Mouse (Mus musculus) right cerebral cortex, postnatal 10 days (tissue): ENCODE data around the gene Hoxa4.

ENCODE experiments used
- DNase-seq, 2 experiments: peaks; one replicate each; pipeline ENCODE4 v3.0.0; 2021; ENCODE audit warnings: low spot score in 2 of 2

The Hoxa4 gene

DNA sequence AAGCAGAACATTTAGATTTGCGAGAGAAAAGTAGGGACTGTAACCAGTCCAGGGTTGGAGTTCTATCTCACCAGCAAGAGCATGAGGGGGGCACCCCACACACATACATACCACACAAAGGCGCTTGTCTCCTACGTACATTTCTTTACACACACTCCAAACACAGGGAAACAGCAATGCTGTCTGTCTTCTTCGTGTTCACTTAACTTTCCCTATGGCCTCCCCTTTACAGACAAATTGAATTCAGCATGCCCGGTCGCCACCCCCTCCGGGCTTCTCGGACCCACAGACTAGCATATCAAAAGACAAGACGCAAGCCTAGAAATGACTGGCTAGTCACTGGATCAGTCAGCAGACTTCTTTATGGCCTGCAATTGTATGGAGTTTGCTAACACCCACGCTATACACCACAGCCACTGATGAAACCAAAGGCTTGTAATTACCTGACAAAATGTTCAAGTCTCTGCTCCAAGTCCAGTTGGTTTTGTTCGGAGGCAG, 11.3 kb downstream of the Hoxa4 start:
- DNase-seq: no peak

DNA sequence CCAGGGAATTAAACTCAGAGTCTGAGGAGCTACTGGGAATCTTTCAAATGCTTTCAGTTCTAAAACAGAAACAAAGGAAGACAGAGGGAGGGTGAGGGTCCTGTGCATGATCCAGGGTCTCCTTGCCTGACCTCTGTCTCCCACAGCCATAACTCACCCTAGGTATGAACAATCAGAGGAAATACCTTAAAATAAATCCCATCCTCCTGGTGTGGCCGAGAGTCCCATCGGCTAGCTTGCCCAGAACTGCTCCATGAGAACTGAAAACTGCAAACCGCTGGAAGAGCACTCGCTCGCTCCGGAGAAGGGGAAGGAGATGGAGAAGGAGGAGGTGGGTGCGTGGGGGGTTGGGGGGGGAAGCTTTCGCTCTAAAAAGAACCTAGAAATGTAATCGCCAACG, 11.9 kb downstream of the Hoxa4 start:
- no peak for DNase-seq

DNA sequence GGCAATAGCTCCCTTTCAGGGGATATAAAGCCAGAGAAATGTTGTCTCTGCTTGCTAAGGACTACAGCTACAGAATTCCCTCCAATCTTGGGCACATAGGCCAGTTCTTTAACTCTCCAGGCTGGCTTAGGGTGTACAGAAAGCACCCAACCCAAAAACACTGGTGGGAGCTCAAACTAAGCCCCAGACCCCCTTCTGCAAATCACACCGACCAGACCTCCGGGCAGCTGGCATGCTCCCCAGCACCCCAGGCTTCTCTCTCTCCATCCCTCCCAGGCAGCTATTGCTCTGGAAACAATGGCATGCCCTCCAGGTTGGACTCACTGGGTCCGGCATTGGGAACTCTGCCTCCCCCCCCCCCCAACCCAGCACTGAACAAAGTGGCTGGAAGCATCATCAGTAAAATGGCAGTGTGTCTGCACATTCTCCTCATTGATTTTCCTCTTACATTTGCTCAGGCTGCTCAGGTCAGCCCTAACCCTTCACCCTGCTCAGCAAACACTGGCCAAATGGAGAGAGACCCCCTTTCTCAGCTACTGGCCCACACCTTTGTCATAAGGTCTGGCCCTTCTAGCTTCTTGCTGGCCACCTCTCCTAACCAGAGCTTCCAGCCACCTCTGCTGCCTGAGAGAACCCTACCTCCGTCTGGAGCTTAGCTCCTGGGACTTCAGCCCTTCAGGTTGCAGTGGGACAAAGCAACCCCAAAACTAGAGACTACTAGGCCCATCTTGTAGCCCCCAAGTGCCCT, 12.5 kb downstream of the Hoxa4 start:
- DNase-seq: no peak

DNA sequence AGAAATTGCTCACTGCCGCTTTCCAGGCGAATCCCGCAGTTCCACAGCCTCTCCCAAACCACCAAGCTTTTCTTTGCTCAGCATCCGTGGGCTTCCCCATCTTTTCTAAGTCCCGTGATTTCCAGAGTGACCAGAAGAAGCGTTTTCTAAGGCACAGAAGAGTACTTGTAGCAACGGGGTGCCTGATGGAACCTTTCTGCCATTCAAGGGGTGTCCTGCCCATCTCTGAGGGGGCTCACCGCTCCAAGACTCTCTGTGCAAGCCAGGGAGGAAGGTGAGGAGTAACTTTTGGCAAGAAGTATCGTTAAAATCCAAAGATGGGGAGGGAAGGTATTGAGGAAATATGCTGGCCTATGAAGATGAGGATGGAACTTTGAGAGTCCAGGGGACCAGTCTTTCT, 13.7 kb downstream of the Hoxa4 start:
- DNase-seq: no peak

DNA sequence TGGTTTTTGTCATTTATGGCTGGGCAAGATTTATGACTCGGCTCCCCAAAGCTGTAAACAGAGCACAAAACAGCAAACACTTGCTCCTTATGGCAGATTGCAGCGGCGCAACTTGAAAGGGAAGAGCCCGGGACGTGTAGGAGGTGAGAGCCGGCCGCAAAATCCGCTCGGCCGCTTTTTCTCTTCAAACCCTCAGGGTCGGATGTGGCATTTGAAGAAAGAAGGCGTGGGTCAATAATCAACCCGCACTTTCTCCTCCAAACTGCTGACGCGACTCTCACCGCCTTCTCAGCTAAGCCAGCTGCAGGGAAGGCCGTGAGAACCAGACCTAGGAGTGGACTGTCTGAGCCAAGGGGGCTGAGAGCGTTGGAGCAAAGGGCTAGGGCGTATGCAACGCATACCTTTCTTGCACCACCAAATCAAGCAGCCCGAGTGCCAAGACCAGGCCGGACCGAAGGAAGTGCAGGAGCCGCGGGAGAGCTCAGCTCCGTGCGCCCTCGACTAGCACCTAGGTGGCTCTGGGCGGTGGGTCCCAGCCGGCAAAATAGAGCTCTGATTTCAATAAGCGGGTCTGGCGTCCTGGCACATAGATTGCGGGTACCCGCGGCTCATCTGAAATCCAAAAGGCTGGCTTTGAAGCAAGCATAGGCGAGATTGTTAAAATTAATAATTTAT, 14.4 kb downstream of the Hoxa4 start, which contains the start of gene 5730596B20Rik:
TSS of gene 5730596B20Rik (plus strand) at position 438 of the 675 bp plus-strand sequence.
- no peak for DNase-seq

DNA sequence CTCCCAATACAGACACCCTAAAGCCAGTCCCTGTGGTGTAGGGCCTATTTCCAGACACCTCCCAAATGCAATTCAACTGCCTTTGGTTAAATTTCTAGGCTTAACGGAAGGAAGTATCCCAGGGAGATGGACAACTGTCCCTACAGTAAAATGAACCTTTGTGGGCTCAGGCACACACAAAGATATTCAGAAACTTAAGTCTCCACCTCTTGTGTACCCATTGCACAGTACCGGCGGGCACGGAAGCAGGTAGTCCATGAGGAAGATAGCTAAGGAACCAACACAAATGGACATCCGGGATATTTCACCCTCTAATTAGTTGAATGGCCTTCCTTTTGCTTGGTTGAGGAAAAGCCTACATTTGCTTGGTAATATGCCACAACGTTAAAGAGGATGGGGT, 15.2 kb downstream of the Hoxa4 start:
- DNase-seq: no peak

DNA sequence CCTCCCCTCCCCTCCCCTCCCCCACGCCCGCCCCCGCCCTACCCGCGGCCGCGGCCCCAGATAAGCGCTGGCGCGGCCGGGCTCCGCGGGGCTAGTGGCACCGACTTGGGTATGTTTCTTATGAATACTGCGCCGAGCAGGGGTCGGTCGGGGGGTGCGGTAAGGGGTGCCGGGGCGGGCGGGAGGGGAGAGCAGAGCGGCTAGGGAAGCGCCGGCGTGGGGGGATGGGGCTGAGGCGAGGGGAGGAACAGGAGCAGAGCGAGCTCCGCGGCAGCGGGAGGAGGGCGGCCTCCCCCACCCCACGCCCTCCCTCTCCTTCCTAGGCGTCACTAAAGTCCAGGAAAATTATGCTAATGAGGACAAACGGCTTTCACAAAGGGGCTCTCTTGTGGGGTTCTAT, 15.7 kb downstream of the Hoxa4 start:
- no peak for DNase-seq

DNA sequence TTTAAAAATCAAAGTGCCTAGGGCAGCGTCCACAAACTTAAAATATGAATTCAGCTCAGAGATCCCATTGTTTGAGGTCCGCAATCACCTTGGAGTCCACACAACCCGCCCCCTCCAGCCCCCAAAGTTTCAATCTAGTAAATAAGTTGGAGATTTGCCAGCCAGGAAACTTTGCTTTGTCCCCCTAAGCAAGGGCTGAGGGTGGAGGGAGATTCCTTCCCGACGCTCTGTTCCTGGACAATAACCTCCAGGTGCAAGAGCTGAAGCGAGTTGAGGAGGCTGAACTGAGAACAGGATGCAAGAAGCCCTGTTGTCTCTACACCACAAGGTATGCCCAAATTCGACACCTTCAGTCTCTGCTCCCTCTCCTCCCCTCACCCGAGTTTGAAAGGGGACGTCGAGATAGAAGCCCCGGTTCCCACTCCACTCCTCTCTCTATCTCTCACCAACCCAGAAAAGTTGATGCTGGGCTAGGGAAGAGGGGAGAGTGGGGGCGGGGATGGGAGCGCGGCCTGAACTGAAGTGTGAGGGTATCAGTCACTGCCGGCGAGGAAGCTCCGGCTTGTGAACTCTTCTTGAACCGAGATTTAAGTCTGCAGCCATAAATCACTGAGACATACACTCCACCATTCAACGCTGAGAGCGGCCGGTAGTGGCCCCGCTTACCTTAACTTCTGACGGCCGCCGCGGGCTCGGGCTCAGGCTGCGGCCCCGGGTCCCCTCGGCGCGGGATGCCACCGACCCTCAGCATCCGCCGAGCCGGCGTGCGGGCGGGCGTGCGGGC, 16.4 kb downstream of the Hoxa4 start:
- DNase-seq: no peak

DNA sequence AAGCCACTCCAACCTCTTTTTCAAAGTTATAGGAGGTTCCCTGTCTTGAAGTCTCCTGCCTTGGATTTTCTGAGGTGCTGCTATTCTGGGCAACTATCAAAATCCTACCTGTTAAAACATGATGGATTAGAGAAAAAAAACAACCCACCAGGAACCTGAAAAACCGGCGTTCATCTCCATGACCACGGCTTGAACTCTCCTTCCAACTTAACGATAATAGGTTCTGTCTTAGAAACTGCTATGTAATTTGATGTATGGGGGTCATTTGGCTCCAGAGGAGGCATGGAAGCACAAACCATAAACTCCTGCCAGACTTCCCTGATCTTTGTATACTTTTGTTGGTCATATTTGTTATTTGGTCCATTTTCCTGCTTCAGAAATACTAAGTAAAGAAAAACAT, 17.9 kb downstream of the Hoxa4 start:
- no peak for DNase-seq

DNA sequence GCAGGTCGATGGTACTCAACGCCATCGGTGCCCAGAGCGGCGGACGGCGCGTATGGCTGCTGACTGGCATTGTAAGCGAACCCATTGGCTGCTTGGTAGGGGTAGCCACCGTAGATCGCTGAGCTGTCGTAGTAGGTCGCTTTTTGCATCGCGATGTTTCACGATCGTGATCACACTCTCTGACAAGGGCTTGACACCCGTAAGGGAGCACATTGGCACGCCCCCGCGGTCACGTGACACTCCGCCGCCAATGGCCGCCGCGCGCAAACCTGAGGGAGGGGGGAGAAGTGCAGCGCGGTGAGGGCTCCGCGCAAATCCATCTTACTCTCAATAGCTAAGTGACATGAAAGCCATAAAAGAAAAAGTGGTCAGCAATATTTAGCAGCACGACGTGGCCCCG, 19.1 kb downstream of the Hoxa4 start:
- no peak for DNase-seq

DNA sequence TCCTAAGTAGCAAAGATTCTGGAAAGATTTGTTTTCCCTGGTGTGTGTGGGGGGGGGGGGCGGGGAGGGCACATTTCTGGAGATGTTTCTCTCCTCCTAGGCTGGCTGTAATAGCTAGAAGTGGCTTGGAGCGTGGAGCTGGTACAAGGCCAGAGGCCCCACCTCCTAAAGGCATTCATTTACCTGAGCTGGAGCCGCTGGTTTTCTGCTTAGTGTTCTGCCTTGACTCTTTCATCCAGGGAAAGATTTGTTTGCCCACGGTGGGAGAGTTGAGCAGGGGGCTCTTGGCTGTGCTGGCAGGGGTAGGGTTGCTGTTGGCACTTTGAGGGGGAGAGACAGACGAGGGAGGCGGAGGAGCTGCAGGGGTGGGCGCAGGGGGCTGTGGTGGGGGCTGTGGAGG, 19.6 kb downstream of the Hoxa4 start:
- no peak for DNase-seq

DNA sequence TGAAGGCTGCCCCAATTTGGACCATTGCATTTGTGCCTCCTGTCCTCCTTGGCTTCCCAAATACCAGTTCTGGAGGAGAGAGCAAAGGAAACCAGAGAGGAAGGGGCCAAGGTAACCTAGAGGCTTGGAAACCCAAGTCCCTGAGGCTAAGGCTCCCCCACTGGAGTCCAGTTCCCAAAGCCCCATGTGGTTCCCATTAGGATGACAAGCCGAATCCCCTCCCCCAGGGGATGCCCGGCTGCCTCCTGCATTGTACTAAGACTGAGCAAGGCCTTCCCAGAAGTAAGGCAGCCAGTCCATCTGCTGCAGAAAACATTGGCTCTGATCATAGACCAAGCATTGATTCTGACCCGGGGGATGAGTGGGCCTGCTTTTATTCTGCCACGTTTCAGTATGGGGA, 20.2 kb downstream of the Hoxa4 start:
- no peak for DNase-seq

DNA sequence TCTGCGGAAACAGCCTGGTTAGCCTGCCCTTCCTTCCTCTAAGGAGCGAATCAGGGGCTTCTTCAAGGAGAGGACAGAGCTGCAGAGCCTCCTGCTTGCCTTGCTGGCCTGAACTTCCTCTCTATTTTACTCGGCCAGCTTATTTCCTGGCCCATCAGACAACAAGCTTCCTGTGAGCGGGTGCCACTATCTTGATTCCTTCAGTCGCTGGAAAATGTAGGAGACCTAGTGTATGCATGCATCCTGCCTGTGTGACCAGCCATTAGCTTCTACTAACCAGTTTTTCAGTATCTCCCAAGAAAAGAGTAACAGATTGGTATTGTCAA, 20.7 kb downstream of the Hoxa4 start:
- DNase-seq: no peak

DNA sequence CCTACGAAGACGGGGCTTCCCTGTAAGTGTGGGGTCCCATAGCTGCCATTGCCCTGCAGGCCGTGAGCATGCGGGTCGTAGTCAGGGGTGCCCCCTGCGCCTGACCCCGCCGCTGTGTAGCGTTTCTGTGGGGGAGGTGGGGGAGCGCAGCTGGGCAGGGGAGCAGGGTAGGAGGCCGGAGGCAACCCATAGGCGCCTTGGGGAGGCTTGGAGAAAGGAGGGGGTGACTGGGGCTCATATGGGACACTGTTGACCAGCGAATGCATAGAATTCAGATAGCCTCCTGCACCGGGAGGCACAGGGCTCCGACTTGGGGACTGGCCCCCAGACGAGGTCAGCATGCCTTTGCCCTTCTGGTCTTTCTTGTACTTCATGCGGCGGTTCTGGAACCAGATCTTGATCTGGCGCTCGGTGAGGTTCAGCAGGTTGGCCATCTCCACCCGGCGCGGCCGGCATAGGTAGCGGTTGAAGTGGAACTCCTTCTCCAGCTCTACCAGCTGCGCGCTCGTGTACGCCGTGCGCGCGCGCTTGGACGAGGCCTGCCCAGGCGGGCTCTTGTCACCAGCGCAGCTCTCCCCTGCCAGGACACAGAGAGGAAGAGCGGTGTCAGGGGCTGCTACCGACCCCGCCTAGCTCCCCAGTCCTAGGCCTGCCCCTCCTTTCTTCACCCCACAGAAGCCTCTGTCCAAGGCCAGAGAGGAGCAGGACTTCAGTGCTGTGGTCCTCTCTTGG, 21.2 kb downstream of the Hoxa4 start:
- DNase-seq: no peak

DNA sequence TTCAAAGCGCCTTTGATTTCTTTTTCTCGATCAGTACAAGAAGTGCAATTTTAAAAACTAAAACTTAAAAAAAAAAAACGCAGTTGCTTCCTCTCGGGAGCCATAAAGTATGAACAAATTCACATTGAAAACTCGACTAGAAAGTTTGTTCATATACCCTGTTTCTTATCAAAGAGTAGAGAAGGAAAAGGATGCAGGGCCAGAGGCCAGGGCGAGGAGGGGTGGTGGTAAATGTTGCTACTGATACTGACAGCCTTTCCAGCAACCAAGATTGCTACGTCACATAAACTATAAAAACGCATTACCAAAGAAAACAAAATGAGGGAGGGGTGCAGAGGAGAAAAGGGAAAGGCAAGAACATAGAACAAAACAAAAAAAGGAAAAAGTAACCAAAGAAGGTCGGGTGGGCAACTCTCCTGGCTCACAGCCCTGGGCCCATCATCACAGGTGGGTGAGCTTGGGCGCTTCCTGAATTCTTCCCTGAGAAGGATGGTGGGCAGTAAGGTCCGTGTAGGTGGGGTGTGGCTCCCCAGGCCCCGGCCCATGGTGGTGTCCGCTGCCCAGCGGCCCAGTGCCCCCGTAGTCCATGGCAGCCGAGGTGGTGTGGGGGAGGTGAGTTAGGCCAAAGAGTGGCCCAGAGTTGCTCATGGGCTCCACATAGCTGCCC, 21.9 kb downstream of the Hoxa4 start:
- no peak for DNase-seq

DNA sequence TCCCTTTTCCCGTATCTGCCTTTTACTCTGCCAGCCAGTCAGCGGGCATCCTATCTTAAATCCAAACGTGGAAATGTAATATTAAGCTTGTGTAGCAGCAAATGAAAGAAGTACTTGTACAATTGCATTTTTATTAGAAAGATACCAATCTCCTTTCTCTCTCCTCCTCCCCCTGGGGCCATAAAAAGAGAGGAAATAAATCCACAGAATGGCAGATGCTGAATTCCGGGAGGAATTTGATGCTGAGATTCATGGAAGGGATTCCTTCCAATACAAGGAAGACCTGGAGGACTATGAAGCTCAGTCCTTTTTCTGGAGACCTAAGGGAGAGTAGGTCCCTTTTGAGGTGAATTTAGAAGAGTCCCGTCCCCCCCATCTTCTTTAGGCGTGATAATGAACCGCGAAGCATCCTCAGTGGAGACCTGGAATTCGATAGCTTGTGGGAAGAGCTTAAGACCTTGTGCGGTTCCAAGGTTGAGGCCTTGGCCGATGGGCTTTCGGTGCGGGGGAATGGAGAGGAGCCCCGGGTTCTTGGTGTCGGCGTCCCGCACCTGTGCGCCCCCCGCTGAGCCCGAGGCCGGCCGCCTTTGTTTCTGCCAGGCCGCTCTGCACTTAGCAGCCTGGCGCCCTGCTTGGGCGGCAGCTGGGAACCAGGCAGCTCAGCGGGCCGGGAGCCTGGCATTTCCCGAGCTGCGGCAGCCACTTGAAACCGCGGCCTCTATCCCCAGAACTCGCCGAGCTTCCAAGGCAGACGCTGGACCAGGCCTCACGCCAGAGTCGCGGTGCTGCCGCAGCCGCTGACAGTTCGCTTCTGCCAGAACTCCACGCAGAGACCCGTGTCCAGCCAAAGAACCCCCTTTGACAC, 23.1 kb downstream of the Hoxa4 start:
- no peak for DNase-seq

DNA sequence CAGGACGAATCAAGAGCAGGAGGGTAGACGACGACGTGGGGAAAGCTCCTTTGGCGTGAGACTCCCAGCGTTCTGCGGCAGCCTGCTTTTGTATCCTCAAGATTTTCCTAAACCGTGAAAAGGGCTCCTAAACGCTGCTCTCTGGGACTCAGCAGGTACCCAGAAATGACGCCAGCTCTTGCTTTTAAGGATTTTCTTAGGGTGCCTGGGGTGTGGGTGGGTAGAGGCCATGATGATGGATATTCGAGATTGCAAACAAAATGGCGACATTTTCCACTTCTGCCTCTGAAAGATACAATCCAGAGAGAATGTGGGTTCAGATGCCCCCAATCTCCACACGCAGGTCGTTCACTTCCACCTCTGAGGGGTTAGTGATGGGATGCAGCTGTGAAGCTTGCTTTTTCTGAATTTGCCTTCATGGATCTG, 23.8 kb downstream of the Hoxa4 start:
- DNase-seq: no peak

DNA sequence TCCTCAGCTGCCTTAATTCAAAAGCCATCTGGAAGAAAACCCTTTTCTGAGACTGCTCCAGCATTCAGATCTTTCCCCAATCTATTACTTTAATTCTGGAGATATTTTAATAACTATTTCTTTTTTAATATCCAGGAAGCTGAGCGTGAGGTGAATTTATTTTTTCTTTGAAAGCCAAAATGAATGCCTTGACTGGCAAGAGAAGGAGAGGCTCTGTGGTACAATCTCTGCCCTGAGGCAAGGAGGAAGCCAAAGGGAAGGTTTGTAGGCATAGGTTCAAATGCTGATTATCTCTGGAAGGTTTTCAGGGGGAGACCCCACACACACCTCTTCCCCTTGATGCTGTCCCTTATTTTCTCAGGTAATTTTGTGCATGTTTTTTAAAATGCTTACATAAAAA, 24.4 kb downstream of the Hoxa4 start:
- DNase-seq: no peak

DNA sequence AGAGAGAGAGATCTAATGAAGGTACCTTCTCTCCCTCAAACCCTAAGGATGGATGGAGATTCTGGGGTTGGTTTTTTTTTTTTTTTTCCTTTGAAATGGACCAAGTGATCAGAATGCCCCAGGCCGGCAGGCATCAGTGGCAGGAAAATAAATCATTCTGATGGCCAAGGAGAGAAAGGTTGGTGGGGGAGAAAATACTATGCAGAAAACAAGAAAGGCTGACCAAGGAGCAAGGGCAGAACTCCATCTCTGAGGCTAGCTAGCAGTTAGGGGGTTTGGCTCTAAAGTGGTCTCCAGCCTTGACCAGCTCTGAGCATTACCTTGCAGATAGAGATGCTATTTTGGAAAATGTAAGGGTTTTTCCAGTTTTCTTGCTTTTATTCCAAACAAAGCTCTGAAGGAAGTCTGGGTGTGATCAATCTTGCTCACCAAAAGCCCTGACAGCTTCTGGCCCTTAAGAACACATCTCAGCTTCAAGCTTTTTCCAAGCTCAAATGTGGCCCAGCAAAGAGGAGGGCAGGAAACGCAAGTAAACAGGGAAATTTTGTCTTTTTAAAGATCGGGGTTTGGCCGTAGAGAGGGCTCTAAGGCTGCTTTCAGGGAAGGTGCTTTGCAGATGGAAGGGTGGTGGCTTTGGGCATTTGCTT, 25.0 kb downstream of the Hoxa4 start:
- no peak for DNase-seq
